Mouse (Mus musculus) stomach, embryonic 16.5 days (tissue): ENCODE results near the gene Tenm4. TPM values are rescaled to one million over a fixed set of nuclear protein-coding genes. Genes with fewer than 3 reads are reported as not detected.
A peak's percentile ranks its signal among the peaks of the same experiment; 100 is the strongest.

ENCODE experiments used
- ATAC-seq: fragments of 200-750 bp; cut with Nextera tagmentation; 2 replicates; pipeline ENCODE4 v1.8.0; 2017; ENCODE audit warnings: moderate number of reproducible peaks, moderate TSS enrichment; ENCODE audit not compliant: insufficient read depth, low FRiP score
- H3K27ac ChIP-seq: fragments of 300-500 bp; sonication (generic); 2 replicates; pipeline ENCODE4 v1.5.1; 2014; ENCODE audit warnings: low read length
- H3K27me3 ChIP-seq: fragments of 300-500 bp; sonication (generic); 2 replicates; pipeline ENCODE4 v1.6.1; 2014; ENCODE audit warnings: low read length, control low read depth, mixed read lengths; ENCODE audit not compliant: control insufficient read depth, insufficient read depth
- H3K36me3 ChIP-seq: fragments of 300-500 bp; sonication (generic); 2 replicates; pipeline ENCODE4 v1.6.1; 2014; ENCODE audit warnings: low read length; ENCODE audit not compliant: control insufficient read depth, insufficient read depth
- H3K4me1 ChIP-seq: fragments of 300-500 bp; sonication (generic); 2 replicates; pipeline ENCODE4 v1.6.1; 2014; ENCODE audit warnings: low read length, control low read depth, mixed read lengths; ENCODE audit not compliant: control insufficient read depth, insufficient read depth
- H3K4me2 ChIP-seq: fragments of 300-500 bp; sonication (generic); 2 replicates; pipeline ENCODE4 v1.6.1; 2014; ENCODE audit warnings: low read depth, low read length, mixed read lengths
- H3K4me3 ChIP-seq: fragments of 300-500 bp; sonication (generic); replicated peaks from 2 replicates; pipeline ENCODE4 v1.5.1; 2014; ENCODE audit warnings: mild to moderate bottlenecking, low read length
- H3K9ac ChIP-seq: fragments of 300-500 bp; sonication (generic); 2 replicates; pipeline ENCODE4 v1.6.1; 2014; ENCODE audit warnings: low read length
- H3K9me3 ChIP-seq: fragments of 300-500 bp; sonication (generic); replicated peaks from 2 replicates; pipeline ENCODE4 v1.6.1; 2016; ENCODE audit warnings: low read length, control low read depth; ENCODE audit not compliant: control insufficient read depth
- WGBS: fragments of 180-500 bp; shearing (Covaris S2); extraction: QIAGEN DNeasy Blood & Tissue Kit; methylation state at CpG from one replicate; pipeline ENCODE4 v1.1.7; 2014; 5-methylcytosine and 5-hydroxymethylcytosine counted together
- polyA plus RNA-seq: library from polyadenylated mRNA; unstranded; fragments of >200 nt; fragmentation: Nextera tagmentation; extraction: Ambion mirVana; gene quantifications from 2 replicates; pipeline ENCODE4 v1.2.1, GENCODE M21; 2015

The Tenm4 gene
- polyA plus RNA-seq, 1 experiment from 2014 or later, result 22.7 TPM

DNA sequence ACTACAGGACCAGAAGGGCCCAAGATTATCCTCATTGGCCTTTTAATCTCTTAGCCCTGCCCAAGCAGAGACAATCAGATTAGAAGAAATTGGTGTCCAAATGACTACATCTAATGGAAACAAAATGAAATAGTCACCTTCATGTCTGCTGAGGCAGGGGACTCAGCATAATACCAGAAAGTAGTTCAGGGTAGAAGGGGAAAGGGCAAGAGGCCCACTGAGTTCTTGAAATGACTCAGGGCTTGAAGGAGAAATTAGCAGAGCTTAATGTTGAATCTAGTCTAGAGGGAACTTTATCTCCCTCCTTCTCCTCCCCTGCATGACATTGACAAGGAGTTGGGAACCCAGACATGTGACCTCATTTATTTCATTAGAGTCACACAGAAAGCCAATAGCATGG lies 643.5 kb downstream of the Tenm4 start:
- ATAC-seq, result no peak
- H3K4me1 ChIP-seq, result peaks cover 19% of the 10 kb centered on the region
- no peak overlapping the region for H3K4me2 ChIP-seq
- H3K4me3 ChIP-seq, result no peak overlapping the region
- H3K27me3 ChIP-seq, result no peaks in the 10 kb centered on the region
- no peaks in the 10 kb centered on the region for H3K9me3 ChIP-seq
- H3K36me3 ChIP-seq, result no peaks in the 10 kb centered on the region
- H3K9ac ChIP-seq, result no peak overlapping the region
- H3K27ac ChIP-seq, result peak overlapping the region; percentile 90

DNA sequence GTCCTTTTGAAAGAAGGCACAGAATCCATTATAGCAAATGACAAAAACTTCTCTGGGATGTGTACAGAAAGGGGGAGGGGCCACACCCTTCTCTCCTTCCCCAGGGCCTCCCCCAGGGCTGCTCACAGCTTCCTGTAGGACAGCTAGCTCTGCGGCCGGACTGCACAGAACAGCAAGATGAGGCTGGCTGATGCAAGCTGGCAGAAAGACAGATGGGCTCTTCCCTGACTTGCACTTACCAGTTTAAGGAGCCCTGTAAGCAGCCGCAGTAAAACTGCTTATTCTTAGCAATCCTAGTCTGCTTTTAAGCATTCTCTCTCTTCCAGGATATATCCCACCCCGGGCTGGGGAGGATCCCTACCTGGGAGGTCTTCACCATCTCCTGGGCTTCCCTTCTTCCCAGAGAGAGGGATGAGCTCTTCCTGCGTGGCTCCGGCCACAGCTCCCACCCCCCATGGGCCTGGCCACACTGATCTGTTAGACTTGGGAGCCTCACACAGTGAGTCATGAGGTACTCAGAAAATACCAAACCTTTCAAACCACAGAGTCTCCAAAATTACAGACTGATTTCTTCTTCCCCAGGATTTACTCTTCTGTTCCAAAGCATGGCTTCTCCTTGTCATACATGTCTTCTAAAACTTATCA lies 646.1 kb downstream of the Tenm4 start:
- 19% methylated on average over 6 of the region's 6 CpGs for WGBS
- Histone ChIP-seq H3K36me3 (no peaks in the 10 kb centered on the region), H3K9me3 (no peaks in the 10 kb centered on the region), H3K27ac (peak overlapping the region; percentile 82), H3K4me2 (0 out of 2 replicates have a peak overlapping the region, but pooled peaks have one; percentile 12), H3K27me3 (no peaks in the 10 kb centered on the region), H3K4me1 (peaks cover 19% of the 10 kb centered on the region), H3K9ac (peak overlapping the region; percentile 63), H3K4me3 (no peak overlapping the region)
- ATAC-seq, result peak; percentile 67

DNA sequence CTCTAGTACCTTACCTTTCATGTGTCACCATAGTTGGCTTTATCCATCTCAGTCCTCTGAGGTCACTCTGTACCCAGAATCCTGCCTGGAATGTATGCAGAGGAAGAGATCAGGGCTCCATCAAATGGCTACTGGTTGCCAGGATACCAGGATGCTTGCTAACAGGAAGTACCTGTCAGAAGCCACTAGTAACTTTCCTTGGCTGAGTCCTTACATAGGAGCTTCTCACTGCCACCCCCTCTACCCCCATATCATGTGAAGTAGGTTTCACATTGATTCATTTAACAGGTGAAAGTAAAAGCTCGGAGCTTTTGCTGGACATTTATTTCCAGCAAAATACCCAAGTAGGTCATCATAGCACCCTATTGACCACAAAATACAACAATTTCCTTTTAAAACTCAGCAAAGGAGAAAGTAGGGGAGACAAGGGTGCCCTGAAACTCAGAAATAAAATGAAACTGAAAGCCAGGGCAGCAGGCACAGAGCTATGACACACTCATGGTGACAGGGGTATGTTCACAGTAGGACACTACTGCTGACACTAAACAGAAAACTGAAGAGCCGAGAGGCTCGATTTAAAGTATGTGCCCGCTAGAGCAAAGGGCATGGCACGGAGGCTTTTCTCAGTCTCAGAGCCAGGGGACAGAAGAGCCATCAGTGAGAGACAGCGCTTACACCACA lies 647.3 kb downstream of the Tenm4 start:
- no peaks in the 10 kb centered on the region for H3K36me3 ChIP-seq
- no peak overlapping the region for H3K4me3 ChIP-seq
- no peak overlapping the region for H3K4me2 ChIP-seq
- ATAC-seq, result no peak
- H3K9me3 ChIP-seq, result no peaks in the 10 kb centered on the region
- H3K27me3 ChIP-seq, result no peaks in the 10 kb centered on the region
- WGBS, result 85% methylated on average over 6 of the region's 6 CpGs
- no peak overlapping the region for H3K9ac ChIP-seq
- H3K4me1 ChIP-seq, result peaks cover 14% of the 10 kb centered on the region
- H3K27ac ChIP-seq, result no peak overlapping the region

DNA sequence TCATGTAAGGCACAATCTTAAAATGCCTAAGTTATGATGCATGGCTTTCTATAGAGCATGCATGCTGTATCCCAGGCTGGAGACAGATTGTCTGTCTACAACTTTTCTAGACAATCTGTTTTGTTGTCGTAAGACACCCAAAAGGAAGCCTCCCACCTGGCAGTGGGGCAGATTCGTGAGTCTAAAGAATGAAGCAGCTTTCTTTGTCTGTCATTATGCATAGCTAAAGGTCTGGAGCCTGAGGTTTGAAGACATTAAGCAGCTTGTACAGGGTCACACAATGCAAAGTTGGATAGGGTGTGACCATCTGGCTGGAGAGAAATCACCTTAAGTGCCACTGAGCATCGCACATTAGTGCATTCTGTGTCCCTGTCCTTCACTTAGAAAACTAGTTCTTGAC lies 648.5 kb downstream of the Tenm4 start:
- H3K4me1 ChIP-seq, result peaks cover 9% of the 10 kb centered on the region
- 63% methylated on average over 3 of the region's 3 CpGs for WGBS
- no peak overlapping the region for H3K9ac ChIP-seq
- H3K27ac ChIP-seq, result no peak overlapping the region
- H3K9me3 ChIP-seq, result no peaks in the 10 kb centered on the region
- H3K27me3 ChIP-seq, result no peaks in the 10 kb centered on the region
- ATAC-seq, result no peak
- H3K4me2 ChIP-seq, result no peak overlapping the region
- no peak overlapping the region for H3K4me3 ChIP-seq
- no peaks in the 10 kb centered on the region for H3K36me3 ChIP-seq

DNA sequence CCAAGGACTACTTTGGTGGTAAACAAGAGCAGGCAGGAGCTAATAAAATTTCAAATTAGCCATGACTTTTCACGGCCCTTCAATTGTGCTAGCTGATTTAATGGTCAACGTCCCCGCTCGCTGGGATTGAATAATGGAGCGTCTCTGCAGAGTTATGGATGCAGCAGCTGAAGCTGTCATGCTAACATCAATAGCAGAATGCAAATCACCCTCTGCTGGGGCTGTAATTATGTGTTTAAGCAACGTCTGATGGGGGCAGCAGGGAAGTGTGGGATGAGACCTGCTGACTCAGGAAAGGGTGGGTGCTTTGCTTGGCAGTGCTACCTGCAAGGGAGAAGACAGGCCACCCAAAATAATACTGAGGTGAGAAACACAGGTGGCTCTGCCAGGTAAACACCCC lies 649.3 kb downstream of the Tenm4 start:
- no peak overlapping the region for H3K4me3 ChIP-seq
- no peak overlapping the region for H3K4me2 ChIP-seq
- no peaks in the 10 kb centered on the region for H3K9me3 ChIP-seq
- H3K27me3 ChIP-seq, result no peaks in the 10 kb centered on the region
- no peak overlapping the region for H3K27ac ChIP-seq
- H3K36me3 ChIP-seq, result no peaks in the 10 kb centered on the region
- peaks cover 6% of the 10 kb centered on the region for H3K4me1 ChIP-seq
- 73% methylated on average over 6 of the region's 6 CpGs for WGBS
- H3K9ac ChIP-seq, result no peak overlapping the region
- ATAC-seq, result no peak

DNA sequence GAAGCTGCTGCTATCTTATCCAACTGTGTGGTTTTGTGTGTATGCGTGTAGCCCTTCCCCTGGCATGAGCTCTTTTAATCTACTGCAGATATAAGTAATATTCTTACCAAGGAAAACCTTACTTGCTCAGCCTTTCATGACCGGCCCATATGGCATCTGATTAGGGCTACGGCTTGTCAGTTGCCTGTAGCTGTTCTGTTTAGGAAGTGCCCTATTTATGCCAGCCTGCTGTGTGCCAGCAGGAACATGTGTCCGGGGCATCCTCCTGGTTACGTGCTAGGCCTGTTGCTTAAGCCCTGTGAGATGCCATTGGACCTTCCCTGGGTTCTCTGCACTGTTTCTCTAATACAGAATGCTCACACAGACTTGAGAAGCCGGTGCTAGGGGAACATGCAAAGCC lies 655.1 kb downstream of the Tenm4 start:
- no peak overlapping the region for H3K27ac ChIP-seq
- H3K27me3 ChIP-seq, result no peaks in the 10 kb centered on the region
- H3K9me3 ChIP-seq, result no peaks in the 10 kb centered on the region
- no peaks in the 10 kb centered on the region for H3K4me1 ChIP-seq
- H3K4me2 ChIP-seq, result no peak overlapping the region
- H3K9ac ChIP-seq, result no peak overlapping the region
- no peaks in the 10 kb centered on the region for H3K36me3 ChIP-seq
- WGBS, result 86% methylated on average over 6 of the region's 6 CpGs
- ATAC-seq, result no peak
- H3K4me3 ChIP-seq, result no peak overlapping the region

DNA sequence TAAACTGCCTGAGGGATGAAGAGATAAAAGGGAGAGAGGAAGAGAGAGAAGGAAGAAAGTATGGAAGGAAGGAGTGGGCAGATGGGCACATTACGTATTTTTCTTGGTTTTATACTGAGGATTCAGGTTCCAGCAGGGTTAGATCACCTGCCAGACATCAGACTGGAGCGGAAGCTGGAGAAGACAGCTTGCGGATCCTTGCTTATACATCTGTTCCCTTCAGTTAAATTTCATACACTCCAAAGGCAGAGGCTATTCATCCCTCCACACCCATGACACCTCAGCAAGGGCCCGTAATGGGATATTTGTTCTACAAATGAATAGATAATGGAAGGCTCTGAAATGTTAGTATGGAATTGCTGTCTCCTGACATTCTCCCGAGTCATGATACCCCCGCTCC lies 655.6 kb downstream of the Tenm4 start:
- Histone ChIP-seq H3K27ac (no peak overlapping the region), H3K9me3 (no peaks in the 10 kb centered on the region), H3K4me3 (no peak overlapping the region), H3K27me3 (no peaks in the 10 kb centered on the region), H3K36me3 (no peaks in the 10 kb centered on the region), H3K4me2 (no peak overlapping the region), H3K9ac (no peak overlapping the region), H3K4me1 (no peaks in the 10 kb centered on the region)
- no peak for ATAC-seq
- 86% methylated on average over 6 of the region's 6 CpGs for WGBS

DNA sequence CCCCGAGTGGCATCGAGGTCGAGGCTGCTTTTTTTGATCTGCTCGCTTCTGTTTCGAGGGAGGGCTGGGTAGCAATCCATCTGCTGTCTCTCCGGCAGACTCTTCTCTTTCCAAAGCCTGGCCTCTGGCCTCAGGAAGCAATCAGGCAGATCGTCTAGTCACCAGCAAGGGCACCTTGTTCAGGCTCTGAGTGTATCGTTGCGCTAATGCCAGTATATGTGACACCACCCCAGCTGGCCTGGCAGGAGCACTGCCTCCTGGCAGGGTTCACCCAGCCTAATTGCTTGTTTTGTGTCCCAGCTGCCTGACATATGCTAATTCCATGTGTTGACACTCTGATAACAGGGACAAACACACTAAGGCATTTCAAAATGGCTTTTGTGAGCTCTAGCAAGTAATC lies 661.5 kb downstream of the Tenm4 start:
- WGBS, result 26% methylated on average over 9 of the region's 9 CpGs
- Histone ChIP-seq H3K4me1 (peaks cover 19% of the 10 kb centered on the region; the same call in 1 of the 2 replicates), H3K4me2 (no peak overlapping the region), H3K27me3 (no peaks in the 10 kb centered on the region), H3K36me3 (no peaks in the 10 kb centered on the region), H3K9ac (0 out of 2 replicates have a peak overlapping the region, but pooled peaks have one; percentile 13), H3K27ac (no peak overlapping the region), H3K4me3 (no peak overlapping the region), H3K9me3 (no peaks in the 10 kb centered on the region)
- ATAC-seq, result no peak

DNA sequence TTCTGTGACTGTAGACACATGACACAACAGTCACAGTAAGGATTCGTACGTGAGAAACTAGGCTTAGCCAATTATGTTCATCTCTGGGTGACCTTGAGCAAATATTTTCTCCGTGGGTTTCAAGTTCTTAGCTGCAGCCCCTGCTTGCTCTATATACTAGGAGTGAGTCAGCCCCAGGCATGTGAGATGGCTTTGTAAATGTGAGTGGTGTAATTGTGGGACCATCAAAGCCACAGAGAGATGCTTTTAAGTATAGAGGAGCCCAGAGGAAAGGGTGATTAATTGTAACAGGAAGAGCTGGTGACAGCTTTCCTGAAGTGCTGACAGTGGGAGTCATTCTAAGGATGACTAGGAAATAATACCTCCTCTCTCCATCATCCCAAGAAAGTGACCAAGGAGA lies 662.0 kb downstream of the Tenm4 start:
- no peak overlapping the region for H3K4me3 ChIP-seq
- no peak overlapping the region for H3K4me2 ChIP-seq
- no peaks in the 10 kb centered on the region for H3K27me3 ChIP-seq
- 0 out of 2 replicates have a peak overlapping the region, but pooled peaks have one; percentile 13 for H3K9ac ChIP-seq
- 42% methylated on average over 3 of the region's 3 CpGs for WGBS
- ATAC-seq, result no peak
- no peaks in the 10 kb centered on the region for H3K36me3 ChIP-seq
- H3K9me3 ChIP-seq, result no peaks in the 10 kb centered on the region
- H3K4me1 ChIP-seq, result peaks cover 19% of the 10 kb centered on the region; the same call in 1 of the 2 replicates
- no peak overlapping the region for H3K27ac ChIP-seq
